Mouse (Mus musculus): Measurements from ENCODE around the gene Dph3. TPM values are rescaled to one million over a fixed set of nuclear protein-coding genes. Genes with fewer than 3 reads are reported as not detected.
"Not testable (repeated sequence)": the region's sequence is repeated elsewhere in the genome, so short reads cannot be mapped to it uniquely, and the experiment has no call there.

The Dph3 gene
- 100 to 1,000 TPM; 110 to 122 TPM for total RNA-seq (2021)
- long read RNA-seq, experiment 1, transcript Dph3-202 (3 exons, 2,953 nt), result major isoform, 48 of 63 reads
- long read RNA-seq, experiment 1, transcript Dph3-205 (2 exons, 809 nt), result minor isoform, 5 of 63 reads
- long read RNA-seq, experiment 1, partial matches to known transcripts, result 0 of 63 reads
- long read RNA-seq, experiment 1, other reads (novel, unspliced or antisense), result 6 of 63 reads
- long read RNA-seq, experiment 2, transcript Dph3-202 (3 exons, 2,953 nt), result major isoform, 84 of 94 reads
- long read RNA-seq, experiment 2, partial matches to known transcripts, result 0 of 94 reads
- long read RNA-seq, experiment 2, other reads (novel, unspliced or antisense), result 5 of 94 reads

DNA sequence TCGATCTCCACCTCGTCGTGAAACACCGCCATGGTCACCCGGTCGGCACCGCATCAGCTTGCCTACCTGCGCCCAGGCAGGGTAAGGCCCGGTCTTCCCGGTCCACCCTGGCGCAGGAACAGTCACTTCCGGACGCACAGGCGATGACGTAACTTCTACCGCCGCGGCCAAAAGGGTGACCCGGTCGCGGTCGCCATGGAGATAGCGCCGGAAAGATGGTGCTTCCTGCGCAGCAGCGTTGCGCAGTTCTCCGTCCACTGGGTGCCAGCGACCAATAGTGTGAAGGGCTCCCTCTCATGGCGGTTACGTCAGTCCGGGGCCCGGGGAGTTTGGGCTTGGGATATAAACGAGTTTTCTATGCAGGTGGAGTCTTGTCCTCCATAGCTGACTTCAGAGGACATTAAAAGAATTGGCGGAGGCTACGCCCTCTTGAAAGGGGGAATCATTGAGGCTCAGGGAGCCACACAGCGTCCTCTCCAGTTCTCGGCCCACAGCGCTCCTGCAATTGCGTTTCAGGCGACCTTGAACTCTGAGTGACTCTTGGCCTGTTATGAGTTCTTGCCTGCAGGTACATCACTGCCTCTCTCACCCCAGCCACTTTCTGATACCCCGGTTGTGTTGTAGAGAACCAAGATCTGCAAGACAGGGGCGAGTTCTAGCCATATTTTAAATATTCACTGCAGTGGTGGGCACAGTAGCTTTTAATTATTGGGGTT lies at the start of gene Dph3:
TSS of gene Dph3 (minus strand) at position 244 of the 716 bp plus-strand sequence.
- peak; percentile 99 for DNase-seq
- intact Hi-C loops (cut with DNase I), result loop anchor here (5.0 to 10.0 kb wide), 2 partner anchors 591 to 698 kb away; partner anchors contain the start of genes Eaf1 and Mettl6
- TF ChIP-seq CTCF (IDR thresholded peaks at IDR 0.05), result peak; percentile 57

DNA sequence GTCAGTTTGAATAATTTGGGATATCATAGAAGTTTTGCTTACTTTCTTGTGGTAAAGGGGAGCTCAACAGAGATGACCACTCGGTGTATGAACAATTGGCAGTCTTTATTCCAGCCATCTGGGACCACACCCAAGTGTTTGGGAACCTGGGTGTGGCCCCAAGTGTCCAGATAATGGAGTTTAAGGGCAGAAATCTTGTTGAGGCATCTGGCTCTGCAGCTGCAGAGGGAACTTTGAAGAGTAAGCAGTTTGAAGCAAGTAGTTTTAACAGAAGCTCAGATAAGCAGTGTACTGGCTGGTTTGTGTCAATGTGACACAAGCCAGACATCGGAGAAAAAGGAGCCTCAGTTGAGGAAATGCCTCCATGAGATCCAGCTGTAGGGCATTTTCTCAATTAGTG lies 48.8 kb upstream of the Dph3 start:
- H3K4me3 ChIP-seq, result no peak overlapping the region

More for the DNA sequence above, at the start of gene Dph3:
- Histone ChIP-seq H3K27ac (peak within 1 kb of the TSS; percentile 94), H3K4me3 (peak within 1 kb of the TSS; percentile 72)

GRCm38 (mm10) chr14:32131836-32132235 lies 46.3 kb upstream of the Dph3 start:
- DNase-seq, result no peak
- intact Hi-C loops (cut with DNase I), result no loop called here
- TF ChIP-seq CTCF (IDR thresholded peaks at IDR 0.05), result no peak

More for the DNA sequence above, 48.8 kb upstream of the Dph3 start:
- H3K27ac ChIP-seq, result no peak overlapping the region
- no peak for TF ChIP-seq CTCF (IDR thresholded peaks at IDR 0.05)
- intact Hi-C loops (cut with DNase I), result no loop called here
- no peak for DNase-seq

DNA sequence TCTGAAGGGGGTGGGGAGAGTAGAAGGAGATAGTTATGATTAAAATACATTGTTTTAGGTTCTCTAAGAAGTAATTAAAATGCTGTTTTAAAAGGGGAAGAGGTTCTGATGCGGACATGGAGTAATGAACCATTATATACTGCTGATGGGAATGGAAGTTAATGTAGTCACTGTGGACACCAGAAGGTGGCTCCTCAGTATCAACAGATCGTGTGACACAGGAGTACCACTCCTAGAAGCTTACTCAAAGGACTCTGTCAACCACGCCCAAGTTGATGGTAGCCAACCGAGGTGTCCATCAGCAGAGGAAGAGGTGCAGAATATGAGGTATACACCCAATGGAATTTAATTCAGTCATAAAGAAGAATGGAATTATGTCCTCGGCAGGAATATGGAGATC lies 42.9 kb upstream of the Dph3 start:
- intact Hi-C loops (cut with DNase I), result no loop called here
- no peak for DNase-seq
- no peak overlapping the region for H3K27ac ChIP-seq
- H3K4me3 ChIP-seq, result no peak overlapping the region
- no peak; the same call in 1 of the 2 replicates for TF ChIP-seq CTCF (IDR thresholded peaks at IDR 0.05)

More at GRCm38 (mm10) chr14:32131836-32132235, 46.3 kb upstream of the Dph3 start:
- Histone ChIP-seq H3K4me3 (no peak overlapping the region), H3K27ac (no peak overlapping the region)

GRCm38 (mm10) chr14:32125256-32125655 lies 39.7 kb upstream of the Dph3 start:
- DNase-seq; intact Hi-C loops (cut with DNase I); H3K4me3 ChIP-seq; H3K27ac ChIP-seq: not testable (repeated sequence)

DNA sequence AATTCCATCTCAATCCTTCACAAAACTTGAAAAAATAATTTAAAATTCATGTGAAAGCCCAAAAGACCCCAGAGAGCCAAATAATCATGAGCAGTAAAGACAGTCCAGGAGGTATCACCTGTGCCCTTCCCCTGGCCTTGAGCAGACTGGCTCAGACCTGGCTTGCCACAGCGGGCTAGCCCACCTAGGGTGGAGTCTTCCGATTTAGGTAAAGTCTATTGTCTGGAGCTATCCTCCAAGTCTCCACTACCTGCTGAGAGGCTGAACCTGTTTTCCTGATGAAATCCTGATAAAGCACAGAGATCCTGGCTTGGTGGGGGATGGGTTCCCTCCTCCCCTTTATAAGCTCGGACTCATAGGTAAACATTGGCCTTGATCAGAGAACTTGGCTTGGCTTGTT lies 38.7 kb upstream of the Dph3 start:
- intact Hi-C loops (cut with DNase I), result loop anchor here (5.0 kb wide), 1 partner anchor 68 kb away; no protein-coding TSS in a partner anchor
- H3K27ac ChIP-seq, result no peak overlapping the region
- no peak overlapping the region for H3K4me3 ChIP-seq
- DNase-seq, result no peak
- no peak for TF ChIP-seq CTCF (IDR thresholded peaks at IDR 0.05)

DNA sequence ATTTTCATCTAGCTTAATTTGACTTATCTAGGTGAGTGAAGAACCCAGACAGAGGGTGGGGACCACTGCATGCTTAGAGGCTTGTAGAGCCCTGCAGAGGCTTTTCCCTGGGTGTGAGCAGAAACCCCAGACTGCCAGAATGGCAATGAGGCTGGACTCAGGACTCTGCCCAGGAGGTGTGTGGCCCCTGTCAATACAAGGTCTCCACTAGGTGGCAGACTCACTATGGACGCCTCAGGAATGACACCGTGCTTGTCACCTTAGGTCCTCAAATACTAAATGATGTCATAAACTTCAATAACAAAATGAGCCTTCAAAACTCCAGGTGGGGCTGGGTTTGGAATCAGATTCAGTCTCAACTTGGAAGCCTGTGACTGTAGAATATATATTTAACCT lies 36.4 kb upstream of the Dph3 start:
- Histone ChIP-seq H3K4me3 (no peak overlapping the region), H3K27ac (no peak overlapping the region)
- intact Hi-C loops (cut with DNase I), result loop anchor here (5.0 kb wide), 1 partner anchor 70 kb away; no protein-coding TSS in a partner anchor
- no peak for DNase-seq
- TF ChIP-seq CTCF (IDR thresholded peaks at IDR 0.05), result peak; percentile 66

DNA sequence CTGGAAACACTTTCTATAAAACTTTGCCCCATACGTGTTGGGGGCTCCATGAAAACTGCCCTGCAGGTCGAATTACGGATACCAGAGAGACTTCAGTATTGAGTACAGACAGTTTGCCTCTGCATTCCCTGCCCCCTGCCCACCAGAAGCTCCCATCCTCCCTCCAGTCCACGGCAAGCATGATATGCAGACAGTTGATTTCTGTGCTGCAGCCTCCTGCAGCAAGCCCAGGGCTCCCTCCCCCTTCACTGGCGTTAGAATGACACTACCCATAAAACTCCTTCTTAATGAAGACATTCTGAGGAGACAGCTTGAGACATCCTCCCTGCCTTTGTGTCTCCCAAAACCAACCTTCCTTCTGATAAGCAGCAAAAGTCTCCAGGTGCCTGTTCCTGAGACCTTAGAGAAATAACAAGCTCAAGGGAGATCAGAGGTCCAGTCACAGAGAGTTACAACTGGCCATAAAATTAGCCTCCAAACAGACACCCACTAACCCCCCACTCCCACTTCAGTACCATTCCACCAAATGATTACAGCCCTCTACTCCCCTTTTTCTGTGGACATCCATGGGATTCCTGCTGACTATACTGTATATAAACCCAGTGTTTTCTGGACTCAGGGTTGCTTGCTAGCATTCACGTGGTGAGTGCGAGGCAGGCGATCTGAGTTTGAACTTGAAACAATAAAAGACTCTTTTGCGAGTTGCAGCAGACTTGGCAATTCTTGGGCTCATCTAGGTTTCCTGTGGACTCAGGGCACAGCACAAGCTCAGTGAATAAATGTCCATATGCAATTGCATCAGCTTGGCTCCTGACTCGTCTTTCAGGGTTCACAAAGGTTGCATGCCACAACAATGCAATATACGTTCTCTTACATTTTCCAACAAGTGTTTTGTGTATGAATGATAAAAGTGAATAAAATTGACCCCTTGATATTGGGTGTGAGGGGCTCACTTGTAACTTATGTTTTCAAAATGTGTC lies 35.7 kb upstream of the Dph3 start:
- Histone ChIP-seq H3K4me3 (no peak overlapping the region), H3K27ac (no peak overlapping the region)
- DNase-seq, result no peak
- no peak for TF ChIP-seq CTCF (IDR thresholded peaks at IDR 0.05)
- intact Hi-C loops (cut with DNase I), result loop anchor here (5.0 kb wide), 1 partner anchor 71 kb away; no protein-coding TSS in a partner anchor

DNA sequence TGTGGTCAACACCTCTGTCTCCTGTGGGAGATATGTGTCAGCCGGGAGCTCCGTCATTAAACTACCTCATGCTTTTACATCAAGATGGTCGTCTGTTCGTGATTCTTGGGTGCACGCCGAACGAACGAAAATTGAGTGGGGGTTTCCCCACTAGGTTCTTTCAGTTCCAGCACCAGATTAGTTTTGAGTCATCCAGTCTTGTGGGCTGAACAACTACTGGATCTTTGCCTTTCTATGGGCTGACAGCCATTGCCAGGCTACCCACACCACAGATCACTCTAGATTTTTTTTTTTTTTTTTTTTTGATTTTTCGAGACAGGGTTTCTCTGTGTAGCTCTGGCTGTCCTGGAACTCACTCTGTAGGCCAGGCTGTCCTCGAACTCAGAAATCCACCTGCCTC lies 26.6 kb upstream of the Dph3 start:
- H3K4me3 ChIP-seq; intact Hi-C loops (cut with DNase I); H3K27ac ChIP-seq; DNase-seq: not testable (repeated sequence)

- intact Hi-C loops (cut with DNase I), result no loop called here
- TF ChIP-seq CTCF (IDR thresholded peaks at IDR 0.05), result no peak
- no peak for DNase-seq
- Histone ChIP-seq H3K27ac (no peak overlapping the region), H3K4me3 (no peak overlapping the region)
Measured at GRCm38 (mm10) chr14:32106911-32107310, 21.4 kb upstream of the Dph3 start.

- TF ChIP-seq CTCF (IDR thresholded peaks at IDR 0.05), result no peak
- Histone ChIP-seq H3K27ac (no peak overlapping the region), H3K4me3 (no peak overlapping the region)
- DNase-seq, result no peak
- intact Hi-C loops (cut with DNase I), result no loop called here
Measured at GRCm38 (mm10) chr14:32105663-32106062, 20.1 kb upstream of the Dph3 start.

DNA sequence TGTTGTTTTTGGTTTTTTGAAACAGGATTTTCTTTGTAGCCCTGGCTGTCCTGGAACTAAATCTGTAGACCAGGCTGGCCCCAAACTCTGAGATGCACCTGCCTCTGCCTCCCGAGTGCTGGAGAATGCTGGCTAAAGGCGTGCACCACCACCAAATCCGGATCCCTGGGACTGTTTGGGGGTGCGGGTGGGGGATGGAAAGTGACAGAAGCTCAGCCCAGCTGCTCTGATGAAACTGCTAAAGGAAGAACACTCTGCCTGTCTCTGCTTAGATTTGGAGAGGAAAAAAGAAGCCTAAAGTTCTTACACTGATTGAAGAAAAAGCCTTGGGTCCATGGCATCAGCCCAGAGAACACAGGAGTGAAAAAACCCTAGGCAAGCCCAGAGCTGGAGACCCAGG lies 18.0 kb upstream of the Dph3 start:
- DNase-seq, result no peak
- H3K4me3 ChIP-seq, result no peak overlapping the region
- intact Hi-C loops (cut with DNase I), result no loop called here
- H3K27ac ChIP-seq, result no peak overlapping the region
- no peak for TF ChIP-seq CTCF (IDR thresholded peaks at IDR 0.05)

Data from gastrocnemius, adult 2 months (tissue).